Mouse (Mus musculus) frontal cortex, postnatal 14 days (tissue): ENCODE data around the gene Zbed4.
A peak's percentile ranks its signal among the peaks of the same experiment; 100 is the strongest.
"Not testable (repeated sequence)": the region's sequence is repeated elsewhere in the genome, so short reads cannot be mapped to it uniquely, and the experiment has no call there.

Source experiments
- DNase-seq, 2 experiments: peaks; one replicate each; pipeline ENCODE4 v3.0.0; 2022; ENCODE audit warnings: low spot score in 2 of 2

Zbed4 gene

DNA sequence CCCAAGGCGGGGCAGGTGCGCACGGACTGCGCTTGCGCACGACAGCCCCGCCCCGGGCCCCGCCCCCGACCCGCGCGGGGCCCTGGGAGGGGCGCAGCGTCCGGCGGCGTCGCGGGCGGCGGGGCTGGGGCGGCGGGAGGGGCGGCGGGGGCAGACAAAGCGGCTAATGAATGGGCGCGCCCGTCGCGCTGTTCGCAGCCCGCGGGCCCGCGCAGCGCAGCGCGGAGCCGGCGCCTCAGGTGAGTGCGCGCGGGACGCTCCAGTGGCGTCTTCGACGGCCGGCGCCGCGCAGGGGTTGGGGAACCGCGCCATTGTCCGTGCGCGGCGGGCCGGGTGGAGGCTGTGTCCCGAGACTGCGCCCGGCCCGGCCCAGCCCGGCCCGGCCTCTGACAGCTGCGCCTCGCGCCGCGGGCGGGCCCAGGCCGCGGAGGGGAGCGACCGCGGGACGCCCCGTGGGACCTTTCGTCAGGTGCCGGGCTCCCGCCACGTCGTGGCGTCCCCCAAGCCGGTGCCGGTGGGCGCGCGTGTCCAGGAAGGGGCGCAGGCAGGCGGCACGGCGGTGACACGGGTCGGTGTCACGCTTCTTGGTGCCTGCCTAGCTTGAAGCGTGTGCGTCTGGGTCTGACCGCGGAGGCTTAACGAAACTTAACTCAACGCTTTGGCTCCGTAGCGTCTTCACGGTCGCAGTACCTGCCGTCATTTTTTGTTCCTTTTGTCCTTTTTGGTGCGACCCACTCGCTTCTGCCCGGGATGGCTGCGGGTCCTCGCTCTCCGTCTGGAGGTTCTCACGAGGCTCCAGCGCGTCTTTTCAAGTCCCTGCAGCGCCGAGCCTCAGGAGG, at the start of gene Zbed4:
Zbed4 (plus strand) TSS at position 97 of the 839 bp plus-strand sequence.
- DNase-seq = peak in 1 of 2 experiments; percentile 34

DNA sequence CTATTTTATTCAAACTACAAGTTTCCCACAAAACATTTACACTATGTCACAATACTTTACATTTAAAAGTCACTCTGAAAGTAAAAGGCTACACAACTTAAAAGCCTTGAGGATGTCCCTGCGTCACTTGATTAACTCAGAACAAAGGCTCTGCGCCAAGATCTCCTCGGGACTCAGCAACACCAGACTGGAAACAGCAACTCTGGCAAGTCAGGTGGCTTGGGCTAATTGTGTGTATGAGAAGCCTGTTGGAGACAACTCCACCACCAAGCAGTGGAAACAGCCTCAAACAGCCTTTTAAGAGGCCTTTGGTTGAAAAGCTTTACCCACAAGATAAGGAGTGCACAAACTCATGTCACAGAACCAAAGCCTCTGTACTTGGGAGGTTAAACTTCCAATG, 49.0 kb upstream of the Zbed4 start:
- DNase-seq = no peak

- no peak for DNase-seq
These were observed 47.2 kb upstream of the Zbed4 start for GRCm38 (mm10) chr15:88704284-88704683.

DNA sequence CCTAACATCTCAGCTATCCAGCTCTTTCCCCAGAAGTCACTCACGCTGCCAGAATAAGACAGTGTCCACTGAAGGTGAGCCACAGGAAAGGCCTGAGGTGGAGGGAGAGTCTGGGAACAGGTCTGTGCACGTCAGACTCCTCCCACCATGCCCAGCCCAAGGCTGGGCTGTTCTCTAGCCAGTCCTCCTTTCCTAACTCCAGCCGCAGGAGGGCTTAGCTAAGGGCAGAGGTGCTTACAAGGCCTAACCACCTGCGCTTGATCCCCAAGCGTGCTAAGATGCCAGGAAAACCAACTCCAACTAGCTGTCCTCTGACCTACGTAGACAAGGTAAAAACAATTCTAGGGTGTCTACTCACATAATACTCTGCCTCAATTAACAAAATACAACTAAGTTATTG, 45.1 kb upstream of the Zbed4 start:
- DNase-seq = no peak

DNA sequence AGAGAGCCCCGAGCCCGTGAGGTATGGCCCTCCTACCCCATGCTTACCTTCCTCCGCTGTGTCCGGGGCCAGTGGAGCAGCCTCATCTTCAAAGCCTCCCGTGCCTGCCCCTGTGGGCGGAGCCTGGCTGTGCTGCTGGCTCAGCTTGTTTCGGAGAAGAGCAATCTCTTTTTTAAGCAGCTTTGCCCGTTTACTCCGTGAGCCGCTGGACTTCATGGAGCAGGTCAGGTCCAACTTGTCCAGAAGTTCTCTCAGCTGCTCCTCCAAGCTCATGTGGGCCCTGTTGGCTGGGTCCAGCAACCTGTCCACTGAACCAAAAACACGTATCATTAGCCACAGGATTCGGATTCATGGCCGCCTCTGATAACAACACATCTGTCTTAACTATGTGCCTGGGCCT, 44.5 kb upstream of the Zbed4 start:
- not testable (repeated sequence) for DNase-seq

DNA sequence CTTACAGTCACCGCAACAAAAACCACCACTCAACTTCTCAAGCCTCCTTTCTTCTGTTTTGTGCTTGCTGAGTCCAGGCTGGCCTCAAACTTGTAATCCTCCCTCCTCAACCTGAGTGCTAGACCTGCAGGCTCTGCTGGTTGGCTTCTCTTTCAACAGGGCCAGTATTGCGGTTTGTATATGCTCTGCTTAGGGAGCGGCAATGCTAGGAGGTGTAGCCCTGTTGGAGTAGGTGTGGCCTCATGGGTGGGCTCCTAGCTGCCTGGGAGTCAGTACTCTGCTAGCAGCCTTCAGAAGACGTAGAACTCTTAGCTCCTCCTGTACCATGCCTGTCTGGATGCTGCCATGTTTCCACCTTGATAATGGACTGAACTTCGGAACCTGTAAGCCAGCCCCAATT, 43.3 kb upstream of the Zbed4 start:
- no peak for DNase-seq

DNA sequence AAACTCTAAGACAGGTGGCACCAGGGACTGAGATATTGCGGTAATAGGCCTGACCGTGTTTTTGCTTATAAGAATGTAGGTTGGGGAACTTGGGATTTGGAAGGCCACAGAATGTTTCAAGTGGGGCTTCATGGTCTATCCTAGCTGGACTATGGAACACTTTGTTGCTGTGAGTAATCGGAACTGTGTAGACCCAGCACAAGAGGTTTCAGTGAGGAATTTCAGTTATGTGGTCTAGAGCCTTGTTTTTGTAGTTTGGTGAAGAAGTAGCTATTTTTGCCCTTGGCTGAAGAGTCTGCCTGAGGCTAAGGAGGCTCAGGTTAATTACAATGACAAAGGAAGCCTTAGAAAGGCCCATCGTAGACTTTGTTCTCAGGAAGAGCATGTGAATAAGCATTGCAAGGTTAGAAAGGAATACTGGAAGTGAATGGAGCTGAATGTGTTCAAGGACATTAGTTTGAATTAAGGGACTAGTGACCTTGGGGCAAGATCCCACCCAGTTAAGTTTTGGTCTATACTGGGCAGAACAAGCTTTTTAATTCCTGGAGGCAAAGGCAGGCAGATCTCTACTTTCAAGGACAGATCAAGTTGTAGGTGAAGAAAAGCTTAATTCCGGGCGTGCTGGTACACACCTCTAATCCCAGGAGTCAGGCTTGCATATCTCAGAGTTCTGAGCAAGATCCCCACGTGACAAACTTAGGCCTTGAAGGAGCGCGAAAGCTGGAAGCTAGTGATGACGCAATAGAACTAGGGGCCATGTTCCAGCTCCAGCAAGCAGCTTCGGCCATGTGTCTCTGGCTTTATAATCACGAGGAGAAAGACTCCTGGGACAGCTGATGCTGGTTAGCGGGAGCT, 42.6 kb upstream of the Zbed4 start:
- no peak for DNase-seq

- no peak for DNase-seq
These were observed 41.6 kb upstream of the Zbed4 start for GRCm38 (mm10) chr15:88709878-88710277.

DNA sequence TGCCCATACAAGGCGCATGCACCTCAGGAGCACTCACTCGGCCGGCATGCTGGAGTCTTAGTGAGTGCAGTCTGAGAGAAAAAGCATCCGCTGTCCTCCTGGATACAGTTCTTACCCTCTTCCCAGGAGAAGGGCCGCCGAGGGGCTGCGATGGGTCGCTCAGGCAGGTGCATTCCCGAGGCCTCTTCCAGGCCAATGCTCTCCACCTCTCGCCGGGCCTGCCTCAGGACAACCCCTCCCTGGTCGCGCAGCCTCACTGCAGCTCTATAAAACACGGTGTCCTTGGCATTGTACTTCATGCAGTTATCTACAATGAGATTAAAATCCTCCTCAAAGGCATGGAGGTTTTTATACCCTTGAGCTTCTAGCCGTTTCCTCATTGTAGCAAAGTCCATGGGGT, 39.0 kb upstream of the Zbed4 start:
- DNase-seq = no peak

DNA sequence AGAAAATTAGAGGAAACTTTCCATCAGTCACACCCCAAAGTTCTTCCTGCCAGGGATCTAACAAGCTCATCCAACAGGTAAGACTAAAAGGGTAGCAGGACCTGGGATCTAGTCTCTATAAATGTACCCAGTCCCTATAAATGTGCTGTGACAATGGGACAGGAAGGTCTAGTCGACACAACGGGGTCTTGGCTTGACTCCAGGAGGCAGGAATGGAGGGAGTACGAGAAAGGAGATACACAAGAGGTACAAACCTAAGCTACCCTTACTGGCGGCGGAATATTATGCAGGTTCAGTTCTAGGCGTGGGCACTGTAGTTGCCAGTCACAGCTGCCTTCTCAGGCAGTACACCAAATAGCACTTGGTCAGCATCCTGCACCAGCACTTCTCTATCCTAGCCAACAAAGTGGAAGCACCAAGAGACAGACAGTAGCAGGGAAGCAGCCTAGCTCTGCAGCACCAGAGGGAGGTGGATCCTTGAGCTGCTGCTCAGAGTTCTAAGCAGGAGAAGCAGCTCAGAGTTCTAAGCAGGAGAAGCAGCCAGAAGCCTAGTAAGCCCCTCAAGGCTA, 37.4 kb upstream of the Zbed4 start:
- no peak for DNase-seq

DNA sequence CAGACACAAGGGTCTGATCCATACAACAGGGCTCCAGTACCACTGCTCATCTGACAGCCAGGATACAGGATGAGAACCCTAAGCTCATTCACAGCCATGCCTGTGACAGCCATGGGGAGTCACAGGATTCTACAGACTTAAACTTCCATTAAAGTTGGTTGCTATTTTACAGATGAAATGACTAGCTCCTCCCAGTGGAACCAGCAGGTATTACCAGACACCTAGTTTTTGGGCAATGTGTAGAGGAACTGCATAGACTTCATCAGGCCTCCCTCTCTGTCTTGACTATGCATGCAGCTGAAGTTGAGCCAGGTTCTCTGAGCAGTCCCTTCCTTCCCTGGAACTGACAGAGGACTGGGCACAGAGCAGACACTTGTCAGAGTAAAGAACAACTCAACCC, 35.1 kb upstream of the Zbed4 start:
- no peak for DNase-seq

DNA sequence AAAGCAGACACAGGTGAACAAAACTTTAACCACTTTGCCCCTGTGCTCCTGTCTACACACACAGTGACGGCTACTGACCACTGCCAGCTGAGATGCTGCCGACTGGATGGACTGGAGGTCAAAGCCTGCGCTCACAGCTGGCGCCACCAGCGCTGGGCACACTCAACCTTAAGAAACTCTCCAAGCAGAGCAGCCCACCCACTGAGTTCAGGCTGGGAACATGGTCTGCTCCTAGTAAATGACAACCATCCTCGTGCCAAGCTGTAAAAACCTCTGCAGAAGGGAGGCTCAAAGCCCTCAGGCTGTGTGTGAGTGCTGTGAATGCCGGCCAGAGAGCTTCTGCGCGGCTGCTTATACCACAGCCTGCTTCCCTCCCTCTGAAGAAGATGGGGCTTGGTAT, 34.2 kb upstream of the Zbed4 start:
- no peak for DNase-seq

DNA sequence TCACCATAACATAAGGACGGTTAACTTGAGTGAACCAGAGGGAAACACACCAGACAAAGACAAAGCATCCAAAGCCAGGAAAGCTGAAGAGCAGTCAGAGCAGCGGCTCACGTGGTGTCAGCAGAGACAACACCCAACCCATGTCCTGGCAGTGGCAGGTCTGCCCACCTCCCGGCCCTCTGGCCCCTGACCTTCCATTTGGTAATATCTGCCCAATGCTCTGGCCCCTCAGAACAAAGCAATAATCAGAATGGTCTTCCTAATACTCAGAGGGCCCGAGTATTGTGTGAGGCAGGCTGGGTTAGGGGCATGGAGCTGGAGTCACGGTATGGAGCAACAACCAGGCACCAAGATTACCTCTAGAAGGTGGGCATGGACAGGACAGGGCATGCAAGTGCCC, 28.3 kb upstream of the Zbed4 start:
- DNase-seq = no peak

GRCm38 (mm10) chr15:88724311-88724710, 27.1 kb upstream of the Zbed4 start:
- DNase-seq = no peak

- DNase-seq = no peak
These were observed 26.4 kb upstream of the Zbed4 start for GRCm38 (mm10) chr15:88725036-88725435.

DNA sequence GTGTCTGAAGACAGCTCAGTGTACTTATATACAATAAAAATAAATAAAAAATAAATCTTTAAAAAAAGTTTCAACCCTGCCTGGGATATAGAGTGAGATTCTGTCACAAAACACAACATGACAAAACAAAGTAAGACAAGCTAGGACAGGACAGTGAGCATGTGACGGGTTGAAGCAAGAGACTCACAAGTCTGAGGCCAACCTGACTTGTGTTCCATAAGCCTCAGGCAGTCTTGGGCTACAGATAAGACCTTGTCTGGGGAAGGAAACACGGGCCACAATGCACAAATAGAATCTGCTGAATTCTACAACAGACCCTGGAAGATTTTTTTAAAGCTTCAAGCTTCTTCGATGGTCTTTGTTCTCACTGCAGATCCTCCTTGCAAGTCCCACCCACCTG, 24.3 kb upstream of the Zbed4 start:
- no peak for DNase-seq

DNA sequence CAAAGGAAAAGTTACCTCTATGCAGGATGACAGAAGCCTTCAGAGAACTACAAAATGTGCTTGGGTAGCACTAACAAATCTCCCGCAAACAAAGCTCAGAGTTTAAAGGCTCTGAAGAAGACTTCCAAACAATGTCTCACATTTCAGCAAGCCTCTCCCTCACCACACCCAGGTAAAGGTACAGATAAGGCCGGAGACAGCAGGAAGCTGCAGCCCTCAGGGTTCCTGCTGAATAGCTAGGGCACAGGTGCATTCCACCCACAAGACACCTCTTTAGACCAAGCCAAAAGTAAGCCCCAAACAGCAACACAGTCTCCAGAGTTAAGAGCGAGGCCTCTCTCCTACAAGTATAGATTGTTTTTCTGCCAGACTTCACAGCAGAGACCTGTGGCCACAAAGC, 20.7 kb upstream of the Zbed4 start:
- no peak for DNase-seq

GRCm38 (mm10) chr15:88732405-88733020, 18.9 kb upstream of the Zbed4 start:
- DNase-seq = no peak

DNA sequence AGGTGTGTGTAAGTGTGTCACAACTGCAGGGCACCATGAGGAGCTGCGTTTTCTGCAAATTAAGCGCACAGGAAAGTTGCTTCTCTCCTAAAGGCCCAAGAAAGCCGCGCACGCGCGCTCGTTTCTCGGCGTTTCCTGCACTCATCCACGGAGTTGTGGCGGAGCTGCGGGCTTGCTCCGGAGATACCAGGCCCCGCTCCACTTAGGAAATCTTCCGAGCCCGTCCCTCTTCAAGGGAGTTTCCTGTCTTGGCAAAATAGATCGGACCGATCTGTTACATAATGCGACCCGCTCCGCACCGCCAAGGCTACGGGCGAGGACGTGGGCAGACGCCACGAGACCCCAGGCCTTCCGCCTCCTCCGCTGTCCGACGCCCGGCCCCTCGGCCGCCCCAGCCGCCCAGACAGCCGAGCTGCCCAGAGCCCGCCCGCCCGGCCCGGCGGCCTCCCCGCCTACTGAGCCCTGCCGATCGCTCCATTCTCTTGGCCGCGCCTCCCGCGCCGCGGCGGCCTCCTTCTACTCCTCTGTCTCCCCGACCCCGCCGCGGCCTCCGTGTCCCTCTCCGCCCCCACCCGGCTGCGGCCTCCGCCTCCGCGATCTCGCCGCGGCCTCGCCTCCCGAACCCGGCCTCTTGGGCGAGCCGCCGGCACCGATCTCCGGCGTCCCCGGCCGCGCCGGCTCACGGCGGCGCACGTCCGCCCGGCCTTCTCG, 18.3 kb upstream of the Zbed4 start:
- peak in 1 of 2 experiments; percentile 50 for DNase-seq

DNA sequence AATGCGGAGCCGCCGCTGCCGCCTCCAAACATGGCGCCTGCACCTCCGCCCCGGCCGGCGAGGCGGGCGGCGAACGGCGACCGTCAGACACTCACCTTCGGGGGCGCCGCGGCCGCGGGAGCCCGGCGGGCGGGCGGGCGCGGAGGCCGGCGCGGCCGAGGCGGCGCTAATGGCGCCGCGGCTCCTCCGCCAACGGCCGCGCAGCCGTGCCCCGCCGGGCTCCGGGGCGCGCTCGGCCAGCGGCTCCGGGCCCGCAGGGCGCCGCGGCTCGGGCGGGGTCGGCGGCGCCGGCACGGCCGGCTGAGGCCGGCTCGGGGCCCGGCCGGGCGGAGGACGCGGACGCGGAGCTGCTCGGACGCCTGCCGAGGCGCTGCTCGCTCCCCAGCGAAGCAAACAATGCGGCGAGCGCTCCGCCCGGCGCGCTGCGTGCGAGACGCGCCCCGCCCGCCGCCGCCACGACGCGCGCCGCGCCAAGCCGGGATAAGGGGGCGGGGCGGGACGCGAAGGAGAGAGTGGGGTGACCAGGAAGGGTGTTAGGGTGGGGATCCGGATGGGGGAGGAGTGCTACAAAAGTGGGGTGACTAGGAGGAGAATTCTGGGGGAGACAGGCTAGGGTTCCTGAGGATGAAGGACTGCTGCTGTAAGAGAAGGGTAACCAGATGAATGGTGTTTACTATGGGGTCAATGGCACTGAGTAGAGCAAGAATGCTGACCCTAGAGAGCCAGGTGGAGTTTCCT, 17.5 kb upstream of the Zbed4 start, which contains the start of gene Brd1:
Brd1 (minus strand) TSS at position 400 of the 738 bp plus-strand sequence.
- peak; percentile 46 to 68 for DNase-seq

DNA sequence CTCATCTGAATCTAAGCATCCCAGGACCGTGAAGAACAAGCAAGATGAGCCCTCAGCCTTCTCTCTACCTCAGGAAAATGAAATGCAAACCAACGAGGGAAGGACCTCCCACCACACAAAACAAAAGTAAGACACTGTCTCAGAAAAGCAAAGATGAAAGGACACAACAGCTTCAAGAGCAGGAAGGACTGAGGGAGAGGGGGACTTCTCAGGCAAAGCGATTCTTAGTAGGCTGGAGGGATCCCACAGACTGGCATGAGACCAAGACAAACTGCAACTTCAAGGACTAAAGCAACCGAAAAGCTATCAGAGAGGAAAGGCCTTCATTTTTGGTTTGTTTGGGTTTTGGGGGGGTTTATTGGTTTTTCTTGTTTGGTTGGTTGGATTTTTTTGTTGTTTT, 15.3 kb upstream of the Zbed4 start:
- no peak for DNase-seq
